Mouse (Mus musculus): ENCODE data around the gene Gramd1a.

The Gramd1a gene

GRCm38 (mm10) chr7:31096892-31097564 lies 58.7 kb downstream of the Gramd1a start:
- no peak for DNase-seq (ENCODE audit: low spot score)

GRCm38 (mm10) chr7:31094774-31095501 lies 60.8 kb downstream of the Gramd1a start:
- no peak for DNase-seq (ENCODE audit: low spot score)

GRCm38 (mm10) chr7:31089721-31090120 lies 66.0 kb downstream of the Gramd1a start:
- no peak for DNase-seq (ENCODE audit: low spot score)

- DNase-seq (ENCODE audit: low spot score): no peak
These were observed 67.5 kb downstream of the Gramd1a start for GRCm38 (mm10) chr7:31088206-31088605.

- DNase-seq (ENCODE audit: low spot score): no peak
These were observed 68.4 kb downstream of the Gramd1a start for GRCm38 (mm10) chr7:31087262-31087661.

- no peak for DNase-seq (ENCODE audit: low spot score)
These were observed 69.4 kb downstream of the Gramd1a start for GRCm38 (mm10) chr7:31086175-31086755.

- DNase-seq (ENCODE audit: low spot score): no peak
These were observed 70.5 kb downstream of the Gramd1a start for GRCm38 (mm10) chr7:31085171-31085570.

GRCm38 (mm10) chr7:31084140-31084539 lies 71.6 kb downstream of the Gramd1a start:
- DNase-seq (ENCODE audit: low spot score): no peak

GRCm38 (mm10) chr7:31082831-31083588 lies 72.7 kb downstream of the Gramd1a start:
- peak; percentile 42 for DNase-seq (ENCODE audit: low spot score)

- DNase-seq (ENCODE audit: low spot score): no peak
These were observed 73.6 kb downstream of the Gramd1a start for GRCm38 (mm10) chr7:31082106-31082505.

- no peak for DNase-seq (ENCODE audit: low spot score)
These were observed 74.6 kb downstream of the Gramd1a start for GRCm38 (mm10) chr7:31081106-31081505.

GRCm38 (mm10) chr7:31080611-31081010 lies 75.1 kb downstream of the Gramd1a start:
- no peak for DNase-seq (ENCODE audit: low spot score)
